Mouse (Mus musculus) heart, embryonic 15.5 days (tissue): ENCODE data around the gene Sox3. TPM values are rescaled to one million over a fixed set of nuclear protein-coding genes. Genes with fewer than 3 reads are reported as not detected.

ENCODE experiments used
- ATAC-seq: fragments of 200-750 bp; cut with Nextera tagmentation; replicated peaks from 2 replicates; pipeline ENCODE4 v1.8.0; 2017; ENCODE audit warnings: low read depth, moderate TSS enrichment; ENCODE audit not compliant: insufficient number of reproducible peaks, insufficient read depth, low FRiP score
- H3K27ac ChIP-seq: fragments of 300-500 bp; sonication (generic); 2 replicates; pipeline ENCODE4 v1.5.1; 2015; ENCODE audit warnings: mild to moderate bottlenecking, inconsistent platforms
- H3K27me3 ChIP-seq: fragments of 300-500 bp; sonication (generic); 2 replicates; pipeline ENCODE4 v1.6.1; 2015; ENCODE audit warnings: inconsistent platforms
- H3K36me3 ChIP-seq: fragments of 300-500 bp; sonication (generic); 2 replicates; pipeline ENCODE4 v1.6.1; 2015; ENCODE audit warnings: mild to moderate bottlenecking, inconsistent platforms
- H3K4me1 ChIP-seq: fragments of 300-500 bp; sonication (generic); replicated peaks from 2 replicates; pipeline ENCODE4 v1.6.1; 2015; ENCODE audit warnings: inconsistent platforms
- H3K4me2 ChIP-seq: fragments of 300-500 bp; sonication (generic); 2 replicates; pipeline ENCODE4 v1.6.1; 2015; ENCODE audit warnings: inconsistent platforms, mild to moderate bottlenecking, moderate library complexity
- H3K4me3 ChIP-seq: fragments of 300-500 bp; sonication (generic); 2 replicates; pipeline ENCODE4 v1.5.1; 2015; ENCODE audit warnings: mild to moderate bottlenecking, inconsistent platforms
- H3K9ac ChIP-seq: fragments of 300-500 bp; sonication (generic); 2 replicates; pipeline ENCODE4 v1.6.1; 2015; ENCODE audit warnings: mild to moderate bottlenecking, inconsistent platforms
- H3K9me3 ChIP-seq: fragments of 300-500 bp; sonication (generic); replicated peaks from 2 replicates; pipeline ENCODE4 v1.6.1; 2016; ENCODE audit warnings: inconsistent platforms
- WGBS: fragments of 180-500 bp; shearing (Covaris S2); methylation state at CpG from one replicate; pipeline ENCODE4 v1.1.7; 2015; ENCODE audit warnings: mixed read lengths; 5-methylcytosine and 5-hydroxymethylcytosine counted together
- polyA plus RNA-seq: library from polyadenylated mRNA; unstranded; fragments of >200 nt; fragmentation: Nextera tagmentation; extraction: Ambion mirVana; gene quantifications from 2 replicates; pipeline ENCODE4 v1.2.1, GENCODE M21; 2015

Sox3 gene
- 0.49 and 0.57 TPM in 2 replicates for polyA plus RNA-seq

GRCm38 (mm10) chrX:60892801-60893681 lies at the start of gene Sox3:
Gene Sox3 (minus strand): TSS chrX:60893430.
- H3K9ac ChIP-seq = peak within 1 kb of the TSS; percentile 33
- H3K4me1 ChIP-seq = peaks cover 14% of the 10 kb centered on the region
- ATAC-seq = no peak
- H3K27me3 ChIP-seq = peaks cover 67% of the 10 kb centered on the region
- H3K27ac ChIP-seq = no peak within 1 kb of the TSS
- 10% methylated on average over 91 of the region's 92 CpGs for WGBS
- no peaks in the 10 kb centered on the region for H3K9me3 ChIP-seq
- peak within 1 kb of the TSS; percentile 53 for H3K4me3 ChIP-seq
- H3K36me3 ChIP-seq = no peaks in the 10 kb centered on the region
- H3K4me2 ChIP-seq = peak within 1 kb of the TSS; percentile 82

- no peaks in the 10 kb centered on the region for H3K27me3 ChIP-seq
- H3K27ac ChIP-seq = no peak overlapping the region
- no peak overlapping the region for H3K4me2 ChIP-seq
- H3K4me3 ChIP-seq = no peak overlapping the region
- no peaks in the 10 kb centered on the region for H3K9me3 ChIP-seq
- no peak overlapping the region for H3K9ac ChIP-seq
- no peaks in the 10 kb centered on the region for H3K36me3 ChIP-seq
- no peak for ATAC-seq
- 86% methylated on average over 3 of the region's 3 CpGs for WGBS
- H3K4me1 ChIP-seq = no peaks in the 10 kb centered on the region
Observed at GRCm38 (mm10) chrX:60940225-60940624, 47.0 kb upstream of the Sox3 start.

GRCm38 (mm10) chrX:60899546-60899945 lies 6.3 kb upstream of the Sox3 start:
- no peak overlapping the region for H3K9ac ChIP-seq
- no peak overlapping the region for H3K27ac ChIP-seq
- H3K36me3 ChIP-seq = no peaks in the 10 kb centered on the region
- no peak for ATAC-seq
- peaks cover 52% of the 10 kb centered on the region for H3K27me3 ChIP-seq
- no peak overlapping the region for H3K4me2 ChIP-seq
- 44% methylated on average over 4 of the region's 4 CpGs for WGBS
- no peak overlapping the region for H3K4me3 ChIP-seq
- H3K4me1 ChIP-seq = no peaks in the 10 kb centered on the region
- no peaks in the 10 kb centered on the region for H3K9me3 ChIP-seq

GRCm38 (mm10) chrX:60898641-60899040 lies 5.4 kb upstream of the Sox3 start:
- H3K9me3 ChIP-seq = no peaks in the 10 kb centered on the region
- H3K27ac ChIP-seq = no peak overlapping the region
- H3K4me2 ChIP-seq = peak overlapping the region; percentile 40
- H3K9ac ChIP-seq = no peak overlapping the region
- H3K36me3 ChIP-seq = no peaks in the 10 kb centered on the region
- peaks cover 7% of the 10 kb centered on the region for H3K4me1 ChIP-seq
- peaks cover 61% of the 10 kb centered on the region for H3K27me3 ChIP-seq
- no peak for ATAC-seq
- H3K4me3 ChIP-seq = no peak overlapping the region; the same call in 1 of the 2 replicates
- 14% methylated on average over 18 of the region's 18 CpGs for WGBS

DNA sequence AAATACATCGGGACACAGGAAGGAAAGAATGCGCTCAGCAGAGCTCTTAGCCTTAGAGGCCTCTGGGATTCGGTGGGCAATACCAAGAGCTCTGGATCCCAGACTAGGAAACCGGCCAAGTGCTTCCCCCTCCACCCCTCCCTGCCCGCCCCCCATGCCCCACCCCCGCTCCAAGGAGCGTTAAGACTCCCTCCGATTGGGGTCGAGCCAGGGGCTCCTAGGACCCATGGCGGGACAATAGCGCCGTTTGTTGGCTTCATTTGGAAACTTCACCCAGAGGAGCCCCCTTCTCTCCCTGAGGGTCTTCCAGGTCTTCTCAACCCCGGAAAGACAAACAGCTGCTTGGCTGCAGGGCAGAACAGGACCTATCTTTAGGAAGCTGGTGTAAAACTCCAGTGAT lies 3.1 kb upstream of the Sox3 start:
- H3K4me2 ChIP-seq = peak overlapping the region; percentile 23; the same call in 1 of the 2 replicates
- H3K27me3 ChIP-seq = peaks cover 71% of the 10 kb centered on the region
- no peak overlapping the region for H3K9ac ChIP-seq
- no peak overlapping the region for H3K4me3 ChIP-seq
- WGBS = 11% methylated on average over 12 of the region's 13 CpGs
- no peak overlapping the region for H3K27ac ChIP-seq
- H3K36me3 ChIP-seq = no peaks in the 10 kb centered on the region
- H3K9me3 ChIP-seq = no peaks in the 10 kb centered on the region
- peaks cover 12% of the 10 kb centered on the region for H3K4me1 ChIP-seq
- ATAC-seq = no peak

GRCm38 (mm10) chrX:60895416-60895815 lies 2.2 kb upstream of the Sox3 start:
- no peak overlapping the region for H3K9ac ChIP-seq
- peaks cover 14% of the 10 kb centered on the region for H3K4me1 ChIP-seq
- H3K4me2 ChIP-seq = peak overlapping the region; percentile 82
- 12% methylated on average over 11 of the region's 11 CpGs for WGBS
- no peak for ATAC-seq
- H3K36me3 ChIP-seq = no peaks in the 10 kb centered on the region
- H3K9me3 ChIP-seq = no peaks in the 10 kb centered on the region
- peaks cover 69% of the 10 kb centered on the region for H3K27me3 ChIP-seq
- H3K4me3 ChIP-seq = peak overlapping the region; percentile 5; the same call in 1 of the 2 replicates
- no peak overlapping the region for H3K27ac ChIP-seq

DNA sequence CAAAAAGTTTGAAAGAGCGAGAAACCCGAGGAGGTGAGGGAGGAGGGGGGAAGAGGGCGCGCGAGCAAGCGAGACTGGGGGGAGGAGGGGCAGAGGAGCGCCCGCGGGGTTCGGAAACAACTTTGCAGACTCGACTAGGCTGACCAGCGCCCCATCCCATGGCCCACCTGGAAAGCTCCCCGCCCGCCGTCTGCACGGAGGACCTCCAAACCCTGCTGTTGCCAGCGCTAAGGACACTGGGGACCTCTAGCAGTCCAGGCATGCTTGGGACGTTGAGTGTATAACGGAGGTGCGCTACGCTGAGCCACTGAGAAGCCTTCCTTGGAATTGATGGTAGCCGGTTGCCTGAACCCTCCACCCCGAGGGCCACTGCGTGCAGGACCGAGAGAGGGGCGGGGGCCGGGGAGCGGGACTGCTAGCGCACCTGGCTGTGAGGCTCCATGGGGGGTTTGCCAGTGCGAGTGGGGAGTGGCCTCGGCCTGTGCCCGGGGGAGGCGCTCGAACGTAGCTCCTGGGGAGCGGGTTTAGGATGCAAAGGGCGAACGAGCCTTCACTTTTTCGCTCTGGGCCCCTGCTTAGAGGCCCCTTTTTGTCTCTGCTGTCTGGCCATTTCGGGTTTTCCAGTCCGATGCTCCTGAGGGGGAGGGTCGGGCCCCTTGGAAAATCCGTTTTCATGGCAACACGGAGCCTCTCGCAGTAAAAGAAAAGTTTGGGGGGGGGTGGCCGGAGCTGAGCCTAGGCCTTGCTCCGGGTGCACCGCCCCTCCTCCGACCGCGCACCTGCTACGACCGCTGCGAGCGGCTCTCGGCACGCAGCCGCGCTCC lies 702 bp upstream of the Sox3 start:
- peaks cover 14% of the 10 kb centered on the region for H3K4me1 ChIP-seq
- H3K9me3 ChIP-seq = no peaks in the 10 kb centered on the region
- H3K27ac ChIP-seq = no peak overlapping the region
- no peak overlapping the region for H3K9ac ChIP-seq
- no peaks in the 10 kb centered on the region for H3K36me3 ChIP-seq
- H3K4me2 ChIP-seq = peak overlapping the region; percentile 82
- H3K27me3 ChIP-seq = peaks cover 72% of the 10 kb centered on the region
- peak overlapping the region; percentile 53 for H3K4me3 ChIP-seq
- no peak for ATAC-seq
- WGBS = 14% methylated on average over 38 of the region's 59 CpGs

DNA sequence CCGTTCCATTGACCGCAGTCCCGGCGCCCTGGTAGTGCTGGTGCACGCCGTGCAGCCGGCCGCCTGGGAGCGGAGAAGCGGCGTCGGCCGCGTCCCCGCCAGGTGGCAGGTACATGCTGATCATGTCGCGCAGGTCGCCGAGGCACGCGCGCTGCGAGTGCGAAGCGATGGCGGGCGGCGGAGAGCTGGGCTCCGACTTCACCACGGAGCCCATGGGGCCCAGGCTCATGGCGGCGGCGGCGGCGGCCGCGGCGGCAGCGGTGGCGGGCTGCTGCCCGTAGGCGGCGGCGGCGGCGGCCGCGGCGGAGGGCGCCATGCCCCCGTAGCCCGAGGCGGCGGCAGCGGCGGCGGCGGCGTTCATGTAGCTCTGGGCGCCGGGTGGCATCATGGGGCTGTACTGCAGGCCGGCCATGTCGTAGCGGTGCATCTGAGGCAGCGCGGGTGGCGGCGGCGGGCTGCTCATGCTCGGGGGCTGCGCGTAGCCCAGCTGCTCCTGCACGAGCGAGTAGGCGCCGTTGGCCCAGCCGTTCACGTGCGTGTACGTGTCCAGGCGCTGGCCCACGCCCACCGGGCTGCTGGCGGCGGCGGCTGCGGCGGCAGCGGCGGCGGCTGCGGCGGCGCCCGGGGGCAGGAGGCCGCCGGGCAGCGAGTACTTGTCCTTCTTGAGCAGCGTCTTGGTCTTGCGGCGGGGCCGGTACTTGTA lies 981 bp downstream of the Sox3 start:
- 15% methylated on average over 42 of the region's 102 CpGs for WGBS
- no peak overlapping the region for H3K27ac ChIP-seq
- ATAC-seq = no peak; the same call in 1 of the 2 replicates

GRCm38 (mm10) chrX:60891329-60892095 lies 1.7 kb downstream of the Sox3 start:
- Histone ChIP-seq H3K36me3 (no peaks in the 10 kb centered on the region), H3K27me3 (peaks cover 63% of the 10 kb centered on the region), H3K9ac (peak overlapping the region; percentile 33), H3K4me3 (peak overlapping the region; percentile 53), H3K4me1 (peaks cover 14% of the 10 kb centered on the region), H3K4me2 (peak overlapping the region; percentile 82), H3K27ac (no peak overlapping the region), H3K9me3 (no peaks in the 10 kb centered on the region)
- 10% methylated on average over 39 of the region's 43 CpGs for WGBS
- ATAC-seq = no peak

More for the DNA sequence above, 981 bp downstream of the Sox3 start:
- H3K36me3 ChIP-seq = no peaks in the 10 kb centered on the region
- peaks cover 64% of the 10 kb centered on the region for H3K27me3 ChIP-seq
- H3K9me3 ChIP-seq = no peaks in the 10 kb centered on the region
- peak overlapping the region; percentile 33 for H3K9ac ChIP-seq
- H3K4me1 ChIP-seq = peaks cover 14% of the 10 kb centered on the region
- H3K4me2 ChIP-seq = peak overlapping the region; percentile 82
- H3K4me3 ChIP-seq = peak overlapping the region; percentile 53

- Histone ChIP-seq H3K4me2 (peak overlapping the region; percentile 82), H3K27ac (no peak overlapping the region), H3K4me3 (peak overlapping the region; percentile 53), H3K36me3 (no peaks in the 10 kb centered on the region), H3K27me3 (peaks cover 60% of the 10 kb centered on the region), H3K9ac (no peak overlapping the region), H3K4me1 (peaks cover 14% of the 10 kb centered on the region), H3K9me3 (no peaks in the 10 kb centered on the region)
- WGBS = 23% methylated on average over 18 of the region's 18 CpGs
- ATAC-seq = no peak
Observed at GRCm38 (mm10) chrX:60890651-60891050, 2.6 kb downstream of the Sox3 start.
